Mouse (Mus musculus) c-Kit-negative CD71-positive TER-119-positive erythroid progenitor cells, embryonic 14.5 days (primary cell): ENCODE results near the gene Npas3.
A peak's percentile ranks its signal among the peaks of the same experiment; 100 is the strongest.

Experiments
- DNase-seq: peaks from one replicate; pipeline ENCODE4 v3.0.0-alpha.2; 2013; ENCODE audit warnings: low read depth, low spot score

Gene Npas3

DNA sequence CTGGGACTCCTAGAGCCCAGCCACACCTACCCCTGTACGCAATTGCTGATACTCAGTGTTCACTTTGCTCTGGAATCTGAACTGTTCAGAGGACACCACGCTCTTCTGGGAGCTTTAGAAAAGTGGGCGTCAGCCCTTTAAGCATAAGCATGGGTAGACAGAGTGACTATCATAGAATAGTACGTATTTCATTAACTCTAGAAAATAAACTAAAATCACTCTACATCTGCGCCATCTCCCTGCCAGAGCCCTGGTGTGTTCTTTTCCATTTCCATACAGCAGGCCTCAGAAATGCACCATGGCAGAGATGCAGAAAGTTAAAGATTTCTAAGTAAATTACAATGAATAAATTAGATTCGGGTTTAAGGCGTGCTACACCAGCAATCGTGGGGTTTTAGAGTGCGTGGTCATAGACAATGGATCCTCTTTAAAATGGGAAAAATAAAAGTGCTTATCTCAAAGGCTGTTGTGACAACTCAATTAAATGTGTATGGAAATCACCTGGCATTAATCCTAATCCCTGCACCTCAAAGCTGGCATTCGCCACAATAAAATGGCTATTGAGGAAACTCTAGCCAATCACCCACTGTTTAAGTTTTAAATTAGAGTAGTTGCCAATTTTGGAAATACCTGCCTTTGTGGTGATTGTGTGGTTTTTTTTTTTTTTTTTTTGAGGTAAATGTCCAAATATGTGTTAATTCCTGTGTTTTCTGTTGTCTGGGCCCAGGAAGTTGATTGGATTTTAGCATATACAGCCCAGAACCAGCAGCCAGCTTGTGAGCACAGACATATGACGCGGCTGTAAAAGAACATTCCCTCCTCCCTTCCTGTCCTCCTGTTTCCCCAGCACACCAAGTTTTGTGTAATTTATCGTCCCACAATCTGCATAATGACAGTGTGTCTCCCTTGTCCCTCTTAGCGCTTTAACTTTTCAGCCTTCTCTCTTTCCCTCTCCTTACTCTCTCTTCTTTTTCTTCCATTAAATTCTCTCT, 737.7 kb downstream of the Npas3 start:
- DNase-seq = no peak

DNA sequence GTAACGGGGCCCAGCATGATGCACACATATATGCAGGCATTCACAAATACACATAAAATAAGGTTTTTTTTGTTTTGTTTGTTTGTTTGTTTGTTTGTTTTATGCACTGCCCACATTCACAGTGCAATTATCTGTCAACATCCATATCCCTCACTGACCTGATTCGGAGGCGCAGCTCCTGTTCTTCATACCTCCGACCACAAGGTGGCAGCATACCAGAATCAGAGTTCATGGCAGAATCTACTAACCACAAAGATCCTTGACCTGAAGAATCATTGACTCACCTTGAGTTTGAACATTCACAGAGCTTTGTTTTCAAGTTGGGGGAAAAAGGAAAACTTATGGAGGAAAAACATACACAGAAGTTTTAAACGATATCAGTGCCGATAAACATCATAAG, 743.9 kb downstream of the Npas3 start:
- DNase-seq = peak; percentile 13

DNA sequence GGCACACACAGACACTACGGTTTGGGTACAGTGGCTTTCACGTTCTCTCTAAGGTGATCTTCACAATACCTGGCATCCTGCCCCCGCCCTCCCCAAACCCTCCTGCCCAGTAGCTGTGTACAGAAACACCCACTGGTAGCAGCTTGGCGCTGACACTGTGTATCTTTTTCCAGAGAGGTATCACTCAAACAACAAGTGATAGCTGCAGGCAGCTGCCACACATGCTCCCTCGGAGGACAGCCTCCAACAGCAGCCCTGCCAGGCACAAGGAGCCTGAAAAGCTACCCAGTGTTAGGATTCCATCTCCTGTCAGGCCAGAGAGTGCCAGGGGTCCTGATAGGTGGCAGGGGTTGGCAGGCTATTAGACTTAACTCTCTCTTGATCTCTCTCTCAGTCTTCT, 747.2 kb downstream of the Npas3 start:
- DNase-seq = no peak

DNA sequence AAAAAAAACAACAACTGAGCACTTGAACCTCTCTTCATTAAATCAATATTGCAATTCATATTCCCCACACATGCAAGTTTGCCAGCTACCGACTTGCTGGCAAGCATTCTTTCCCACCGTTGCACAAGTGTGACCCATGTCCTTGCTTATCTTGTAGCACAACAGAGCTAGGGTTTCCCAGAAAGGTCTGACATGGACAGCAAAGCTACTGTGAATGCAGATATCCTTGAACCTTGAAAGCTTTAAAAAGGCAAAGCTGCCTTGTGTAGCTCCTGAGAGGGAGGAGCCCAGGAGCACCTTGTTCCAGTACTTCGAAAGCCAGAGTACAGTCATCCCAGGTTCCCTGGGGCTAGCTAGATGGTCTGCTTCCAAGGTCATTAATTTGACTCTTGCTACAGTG, 748.7 kb downstream of the Npas3 start:
- DNase-seq = no peak

DNA sequence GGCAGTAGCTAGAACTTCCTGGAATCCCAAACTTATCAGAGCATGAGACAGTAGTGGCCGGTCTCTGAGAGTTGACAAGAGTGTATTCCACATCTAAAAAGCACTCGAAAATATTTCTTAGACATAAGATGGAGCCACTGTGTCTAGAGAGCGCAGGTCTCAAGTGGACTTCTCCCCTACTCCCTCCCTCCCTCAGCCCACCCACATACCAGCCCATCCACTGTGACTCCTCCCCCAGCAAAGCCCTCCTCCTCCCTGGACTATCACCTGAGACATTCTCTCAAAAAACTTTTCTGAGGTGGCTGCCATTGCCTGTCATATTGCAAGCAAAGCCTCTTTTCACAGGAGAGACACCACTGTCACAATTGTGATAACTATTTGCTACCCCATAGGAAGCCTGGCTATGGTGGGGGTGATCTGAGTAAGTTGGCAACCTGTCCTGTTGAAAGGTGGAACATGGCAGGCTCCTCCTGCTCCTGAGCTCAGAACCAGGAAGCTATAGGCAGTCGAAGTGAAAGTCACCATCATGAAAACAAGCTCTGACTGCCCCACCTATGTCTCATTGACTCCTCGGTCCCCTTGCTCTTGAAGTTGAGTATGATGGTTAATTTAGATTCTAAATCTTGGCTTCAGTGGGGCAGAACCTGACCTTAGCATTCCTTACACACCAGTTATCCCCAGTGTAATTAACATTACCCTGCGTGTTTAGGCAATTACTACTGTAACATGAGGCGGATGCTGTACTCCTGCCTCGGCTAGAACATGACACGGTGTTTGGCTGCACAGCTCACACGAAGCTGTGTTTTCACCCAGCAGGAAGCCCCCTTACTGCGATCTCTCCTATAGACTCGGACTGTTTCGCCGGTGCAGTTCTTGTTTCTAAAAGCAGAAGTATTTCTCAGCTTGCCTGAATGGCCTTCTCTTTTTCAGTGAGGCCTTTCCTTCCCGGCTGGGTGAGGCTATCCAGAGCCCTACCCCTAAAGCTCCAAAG, 751.5 kb downstream of the Npas3 start:
- no peak for DNase-seq

DNA sequence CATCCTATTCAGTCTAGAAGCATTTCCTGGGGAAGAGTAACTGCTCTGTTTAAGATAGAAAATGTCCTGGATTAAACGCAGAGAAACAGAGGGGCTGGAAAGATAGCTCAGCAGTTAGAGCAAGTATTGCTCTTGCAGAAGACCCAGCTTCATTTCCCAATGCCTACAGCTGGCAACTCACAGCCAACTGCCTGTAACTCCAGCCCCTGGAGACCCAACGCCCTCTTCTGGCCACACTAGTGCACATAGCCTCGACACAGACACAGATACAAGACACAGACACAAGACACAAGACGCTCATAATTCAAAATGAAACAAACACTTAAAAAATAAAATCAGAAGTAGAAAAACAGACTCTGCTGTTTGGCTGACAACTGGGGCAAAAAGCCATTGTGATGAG, 754.0 kb downstream of the Npas3 start:
- no peak for DNase-seq

DNA sequence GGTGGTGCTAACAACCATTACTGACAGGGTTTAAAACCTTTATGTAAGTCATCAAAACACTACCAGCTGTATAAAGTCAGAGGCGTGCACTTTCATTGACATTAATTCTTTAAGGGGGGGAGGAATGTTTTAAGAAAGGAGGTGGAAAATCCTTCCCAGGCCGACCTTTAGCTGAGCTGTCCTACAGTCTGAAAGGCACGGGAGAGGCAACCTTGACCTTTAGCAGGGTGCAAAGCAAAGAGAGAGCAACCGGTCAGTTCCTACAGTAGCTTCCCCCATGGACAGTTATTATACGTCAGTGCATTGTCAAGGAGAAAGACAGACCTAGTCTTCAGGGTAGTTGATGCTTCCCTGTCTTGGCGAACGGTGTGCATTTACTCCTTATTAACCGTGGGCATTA, 756.1 kb downstream of the Npas3 start:
- DNase-seq = no peak

DNA sequence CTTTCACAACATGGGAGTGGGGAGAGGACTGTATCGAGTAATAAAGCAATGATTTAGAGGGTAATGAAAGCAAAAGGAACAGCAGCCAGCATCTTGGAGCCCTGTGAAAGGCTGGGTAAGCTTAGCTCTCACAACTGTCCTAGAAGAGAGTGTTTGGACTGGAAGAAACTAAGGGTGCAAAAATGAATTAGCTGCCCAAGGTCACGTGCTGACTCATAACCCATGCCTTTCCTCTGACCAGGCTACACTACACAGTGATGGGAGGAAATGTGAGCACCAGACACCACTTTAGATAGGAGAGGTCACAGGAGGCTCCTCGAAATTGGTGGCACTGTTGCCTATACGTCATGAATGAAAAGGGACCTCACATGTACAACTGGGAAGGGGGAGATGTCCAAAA, 757.1 kb downstream of the Npas3 start:
- DNase-seq = no peak

DNA sequence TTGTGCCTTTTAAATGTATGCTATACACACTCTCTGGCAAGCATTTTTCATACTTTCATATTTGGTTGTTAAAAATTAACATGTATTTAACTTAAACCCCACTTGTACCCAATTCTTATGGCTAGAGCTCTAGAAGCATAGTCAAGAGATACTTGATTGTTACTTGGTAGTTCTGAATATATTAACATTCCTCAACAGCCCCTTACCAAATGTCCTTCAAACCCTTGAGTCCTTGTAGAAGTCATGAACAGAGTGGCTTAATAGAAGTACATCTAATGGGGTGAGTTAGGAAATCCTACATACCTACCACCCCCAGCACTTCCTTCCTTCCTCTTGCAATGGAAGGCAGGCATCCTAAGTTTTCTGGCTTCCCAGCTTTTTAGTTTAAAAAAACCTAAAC, 766.8 kb downstream of the Npas3 start:
- DNase-seq = no peak

DNA sequence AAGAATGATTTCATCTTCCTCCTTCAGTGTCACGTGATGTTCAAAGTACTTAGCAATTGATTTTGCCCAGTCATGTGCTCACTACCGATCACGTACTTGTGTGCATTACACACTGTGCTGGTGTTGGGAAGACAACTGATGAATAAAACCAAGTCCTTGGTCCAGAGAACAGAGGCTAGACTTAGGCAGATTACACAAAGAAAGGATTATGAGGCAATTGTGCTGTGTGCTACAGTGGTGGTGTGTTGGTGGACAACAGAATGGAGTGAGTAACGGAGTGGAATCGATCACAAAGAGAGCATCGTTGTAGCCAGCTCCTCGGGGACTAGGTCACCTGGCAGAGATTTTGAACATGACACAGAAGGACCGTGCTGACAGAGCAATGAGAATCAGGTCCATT, 769.5 kb downstream of the Npas3 start:
- no peak for DNase-seq

DNA sequence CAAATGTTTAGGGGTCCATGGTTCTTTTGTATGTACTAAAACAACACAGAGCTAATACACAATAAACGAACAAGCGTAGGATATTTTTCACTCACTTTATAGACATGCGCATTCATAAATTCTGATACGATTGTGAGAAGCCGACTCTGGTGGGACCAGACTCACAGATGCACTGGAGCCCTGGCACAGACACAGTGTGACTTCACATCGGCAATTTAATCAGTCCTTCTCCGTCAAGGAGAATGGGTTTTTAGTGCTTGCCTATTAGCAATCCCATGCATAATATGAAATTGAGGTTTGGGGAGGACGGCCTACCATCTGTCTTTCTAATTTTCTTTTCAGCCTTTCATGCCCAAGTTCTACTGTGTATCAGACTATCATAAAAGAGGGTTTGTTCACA, 771.5 kb downstream of the Npas3 start:
- DNase-seq = no peak

DNA sequence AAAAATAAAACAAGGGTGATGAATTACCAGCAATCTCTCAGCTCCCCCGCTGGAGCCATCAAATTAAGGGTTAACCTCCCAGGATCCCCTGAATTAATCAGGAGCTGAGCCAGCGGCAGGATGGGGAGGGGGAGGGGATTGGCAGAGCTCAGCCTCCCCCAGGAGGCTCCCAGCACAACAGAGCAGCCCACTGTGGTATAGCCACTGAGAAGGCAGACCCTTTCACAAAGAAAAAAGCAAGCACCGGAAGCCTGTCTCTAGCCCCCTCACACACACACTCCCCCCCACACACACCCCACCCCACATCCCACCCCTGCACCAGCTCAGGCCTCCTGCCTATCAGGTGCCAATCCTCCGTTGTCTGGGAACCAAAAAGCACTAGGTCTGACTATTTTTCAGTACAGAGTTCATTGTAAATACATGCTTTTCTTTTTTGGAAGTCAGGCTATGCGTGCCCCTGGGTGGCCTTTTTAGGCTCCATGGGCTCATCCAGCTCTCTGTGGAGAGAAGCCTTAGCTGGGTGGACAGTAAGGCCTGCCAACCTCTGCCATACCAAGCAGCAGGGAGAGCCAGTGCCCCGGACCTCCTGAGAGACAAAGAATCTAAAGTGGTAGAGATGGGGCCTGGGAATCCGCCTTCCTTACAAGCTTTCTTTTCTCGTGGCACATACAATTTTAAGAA, 786.3 kb downstream of the Npas3 start:
- no peak for DNase-seq

DNA sequence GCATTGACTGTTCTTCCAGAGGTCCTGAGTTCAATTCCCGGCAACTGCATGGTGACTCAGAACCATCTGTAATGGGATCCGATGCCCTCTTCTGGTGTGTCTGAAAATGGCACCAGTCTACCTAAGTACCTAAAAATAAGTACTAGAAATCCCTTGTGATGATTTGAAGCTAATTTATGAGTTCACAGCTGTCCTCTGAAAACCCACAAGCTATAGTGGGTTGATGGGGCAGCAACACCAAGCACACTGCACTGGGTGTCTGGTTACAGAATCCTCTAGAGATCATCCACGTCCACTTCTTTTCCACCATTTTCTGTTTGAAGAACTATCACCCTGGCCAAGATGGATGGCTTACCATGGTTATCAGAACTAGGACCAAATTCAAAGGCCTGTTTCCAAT, 789.1 kb downstream of the Npas3 start:
- no peak for DNase-seq

DNA sequence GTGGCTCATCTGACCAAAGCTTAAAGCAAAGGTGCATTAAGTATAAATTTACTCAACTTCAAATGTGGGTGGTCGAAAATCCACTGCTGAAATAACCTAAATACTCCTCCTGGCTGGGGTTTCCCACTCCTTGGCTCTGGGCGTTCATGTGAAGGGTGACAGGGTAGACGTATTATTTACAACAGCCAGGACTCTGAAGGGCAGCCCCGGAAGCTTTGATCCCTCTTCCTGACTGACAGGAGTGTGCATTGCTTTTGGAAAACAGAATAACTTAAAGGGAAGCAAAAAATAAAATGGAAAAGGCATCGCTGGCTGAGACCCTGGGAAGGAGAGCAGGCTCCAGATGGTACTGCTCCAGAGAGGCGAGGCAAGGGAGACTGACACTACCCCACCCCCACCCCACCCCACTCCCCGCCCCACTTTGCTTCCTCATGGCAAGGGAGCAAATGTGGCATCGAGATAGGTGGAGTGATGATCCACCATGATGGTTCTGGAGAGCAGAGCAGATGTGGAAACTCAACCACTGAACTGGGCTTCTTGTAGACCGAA, 794.6 kb downstream of the Npas3 start:
- DNase-seq = no peak

DNA sequence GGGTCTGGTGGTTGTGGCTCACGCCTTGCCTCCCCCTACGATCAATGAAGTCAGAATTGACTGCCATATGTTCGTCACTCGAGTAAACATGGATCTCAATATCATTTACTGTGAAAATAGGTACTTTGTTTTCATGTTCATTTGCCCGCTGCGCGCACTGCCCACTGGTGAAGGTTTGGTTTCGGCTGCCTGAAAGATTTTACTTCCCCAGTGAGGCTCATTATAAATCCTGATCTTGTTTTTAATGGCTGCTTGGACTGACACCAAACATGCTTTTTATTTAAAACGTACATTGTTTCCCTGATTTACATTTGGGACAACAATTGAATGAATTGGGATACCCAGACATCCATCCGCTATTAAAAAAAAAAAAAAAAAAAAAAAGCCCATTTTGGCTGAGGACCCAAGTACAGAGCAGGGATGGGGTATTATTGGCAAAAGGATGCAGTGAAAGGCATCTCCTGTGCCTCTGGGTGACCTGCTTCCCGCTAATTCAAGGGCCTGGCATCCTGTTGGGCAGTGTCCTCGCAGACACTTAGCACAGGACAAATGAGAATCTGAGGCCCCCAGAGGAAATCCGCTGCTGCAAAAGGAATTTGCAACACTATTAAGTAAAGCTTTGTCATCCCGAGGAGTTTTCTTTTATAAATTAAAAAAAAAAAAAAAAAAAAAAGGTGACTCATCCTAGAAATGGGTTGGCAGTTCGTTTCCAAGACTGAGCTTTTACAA, 796.3 kb downstream of the Npas3 start:
- no peak for DNase-seq

DNA sequence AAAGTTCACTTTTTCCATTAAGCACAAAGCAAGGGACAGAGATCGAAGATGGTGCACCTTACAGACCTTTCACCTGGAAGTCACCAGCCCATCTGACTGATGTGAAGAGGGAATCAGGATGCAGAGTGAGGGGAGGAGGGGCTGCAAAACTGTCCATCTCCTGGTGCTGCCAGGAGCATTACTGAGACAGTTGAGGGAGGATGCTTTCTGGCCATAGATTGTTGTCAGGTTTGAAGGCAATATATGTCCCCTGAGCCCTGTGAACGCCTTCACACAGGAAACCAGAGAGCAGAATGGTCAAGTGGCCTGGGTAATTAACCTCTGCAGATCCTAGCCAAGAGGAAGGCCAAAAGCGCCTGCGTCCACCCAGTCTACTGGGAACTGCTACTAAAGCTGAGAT, 796.9 kb downstream of the Npas3 start:
- DNase-seq = no peak

DNA sequence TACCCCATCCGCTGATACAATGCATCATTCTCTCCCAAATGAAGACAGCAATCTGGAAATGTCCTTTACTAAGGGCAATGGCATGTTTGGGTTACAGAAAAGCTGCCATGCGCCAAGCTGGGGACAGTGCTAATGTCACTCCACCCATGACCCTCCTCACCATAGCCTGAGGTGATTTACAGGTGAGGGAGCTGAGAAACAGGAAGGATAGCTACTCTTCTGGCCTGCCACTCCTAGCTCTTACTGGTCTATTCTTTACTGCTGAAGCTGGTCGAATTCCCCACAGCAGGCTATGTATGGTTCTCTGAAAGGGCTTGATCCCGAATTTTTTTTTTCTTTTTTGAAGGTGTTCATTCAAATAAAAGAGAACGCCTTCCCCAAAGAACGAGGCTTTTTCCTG, 798.3 kb downstream of the Npas3 start:
- no peak for DNase-seq

DNA sequence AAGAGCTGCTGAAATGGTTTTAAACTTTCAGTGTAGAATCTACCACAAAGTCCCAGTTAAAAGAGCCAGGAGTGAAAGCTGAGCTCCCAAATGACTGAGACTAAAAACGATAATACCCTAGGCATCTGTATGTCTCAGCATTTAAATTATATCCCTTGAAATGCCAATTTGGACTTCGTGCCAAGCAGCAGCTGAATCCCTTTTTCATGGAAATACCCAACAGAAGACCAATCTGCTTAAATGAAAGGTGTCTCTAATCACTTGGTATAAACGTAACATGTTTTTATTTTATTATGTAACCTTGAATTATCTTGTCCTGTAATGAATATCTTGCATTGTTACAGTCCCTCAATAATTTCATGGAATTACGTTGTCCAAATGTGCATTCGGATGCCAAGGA, 799.6 kb downstream of the Npas3 start:
- no peak for DNase-seq

DNA sequence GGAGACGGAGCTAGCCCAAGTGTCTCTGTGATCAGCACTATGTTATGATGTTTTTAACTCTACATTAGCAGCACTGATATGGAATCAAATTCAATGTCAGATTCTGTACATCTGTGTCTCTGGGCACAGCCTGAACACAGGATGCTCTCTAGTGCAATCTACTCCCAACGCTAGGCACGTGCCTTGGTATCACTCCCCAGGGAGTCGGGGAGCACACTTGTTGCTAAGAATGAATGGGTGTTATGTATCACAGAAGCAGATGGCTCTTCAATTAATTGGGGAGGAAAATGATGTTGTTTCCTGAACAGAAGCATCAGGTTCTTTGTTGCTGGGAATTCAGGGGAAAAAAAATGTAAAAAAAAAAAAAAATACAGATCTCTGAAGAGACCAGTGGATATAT, 801.4 kb downstream of the Npas3 start:
- DNase-seq = no peak

DNA sequence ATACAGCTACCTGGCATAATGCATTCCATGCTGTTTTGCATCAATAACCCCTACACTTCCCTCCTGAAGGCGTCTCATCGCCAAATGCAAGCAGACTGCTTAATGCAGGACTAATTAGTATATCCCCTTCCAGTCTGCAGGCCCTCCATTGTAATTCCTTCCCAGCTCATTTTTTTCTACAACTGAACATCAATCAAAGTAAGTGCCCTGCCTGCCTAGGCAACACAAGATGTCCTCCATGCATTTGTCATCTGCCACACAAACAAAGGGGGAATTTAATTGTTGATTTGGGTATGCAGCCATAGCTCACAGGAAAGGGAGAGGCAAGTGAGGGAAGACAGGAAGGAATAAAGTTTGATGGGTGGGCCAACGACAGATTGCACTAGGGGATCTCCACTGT, 804.5 kb downstream of the Npas3 start:
- no peak for DNase-seq

DNA sequence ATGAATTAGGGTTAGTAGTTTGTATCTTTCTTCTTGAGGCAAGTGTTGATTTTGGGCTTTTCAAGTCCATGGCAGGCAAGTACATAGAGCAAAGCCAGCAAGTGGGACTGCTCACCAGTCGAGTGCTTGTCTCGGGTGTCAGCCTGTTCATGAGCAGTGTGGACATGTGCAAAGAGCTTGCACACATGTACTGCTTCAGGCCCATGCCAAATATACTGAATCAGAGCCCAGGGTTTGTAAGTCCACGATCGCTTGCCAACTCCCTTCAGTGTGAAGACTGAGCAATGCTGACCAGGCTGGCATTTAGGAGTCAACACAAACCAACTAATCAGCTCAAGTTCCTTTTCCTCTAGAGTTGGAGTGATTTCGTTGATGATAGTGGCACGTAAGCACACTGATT, 805.1 kb downstream of the Npas3 start:
- no peak for DNase-seq
